Mouse (Mus musculus): Measurements from ENCODE around the gene Cdh3. TPM values are rescaled to one million over a fixed set of nuclear protein-coding genes. Genes with fewer than 3 reads are reported as not detected.
A peak's percentile ranks its signal among the peaks of the same experiment; 100 is the strongest.

The Cdh3 gene
- 0.68 and 0.74 TPM in 2 replicates for total RNA-seq (2021)
- long read RNA-seq, experiment 1 = 0 reads
- long read RNA-seq, experiment 2 = 0 reads

DNA sequence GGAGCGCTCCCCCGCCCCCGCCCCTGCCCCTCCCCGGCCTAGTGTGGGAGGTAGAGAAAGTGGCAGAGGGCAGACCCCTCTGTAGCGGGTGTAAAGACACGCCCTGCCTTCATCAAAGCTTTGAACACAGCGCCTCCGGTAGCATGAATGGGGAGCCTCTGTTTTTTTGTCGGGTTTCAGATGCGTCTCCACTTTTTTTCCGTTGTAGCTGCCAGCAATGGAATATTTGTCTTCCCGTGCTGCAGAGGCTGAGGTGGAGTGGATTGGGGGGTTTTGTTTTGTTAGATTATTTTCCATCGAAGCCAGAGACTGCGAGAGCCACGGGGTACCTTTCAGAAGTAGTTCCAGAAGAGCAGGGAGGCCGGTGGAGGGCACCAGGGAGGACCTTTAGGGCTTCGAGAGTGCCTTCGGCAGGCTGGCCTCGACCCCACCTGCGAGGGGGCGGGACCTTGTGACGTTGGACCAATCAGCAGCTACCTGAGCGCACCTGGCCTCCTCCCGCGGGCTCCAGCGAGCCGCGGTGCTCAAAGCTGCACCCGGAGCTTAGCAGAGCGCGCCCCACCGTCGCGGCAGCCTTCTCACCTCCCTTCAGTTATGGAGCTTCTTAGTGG is at the start of gene Cdh3:
Gene Cdh3, plus strand, starts transcription at position 527 of the 611 bp plus-strand sequence.
- DNase-seq = peak; percentile 19

- no peak for DNase-seq
Measured at GRCm38 (mm10) chr8:106462131-106462530, 48.6 kb upstream of the Cdh3 start.

DNA sequence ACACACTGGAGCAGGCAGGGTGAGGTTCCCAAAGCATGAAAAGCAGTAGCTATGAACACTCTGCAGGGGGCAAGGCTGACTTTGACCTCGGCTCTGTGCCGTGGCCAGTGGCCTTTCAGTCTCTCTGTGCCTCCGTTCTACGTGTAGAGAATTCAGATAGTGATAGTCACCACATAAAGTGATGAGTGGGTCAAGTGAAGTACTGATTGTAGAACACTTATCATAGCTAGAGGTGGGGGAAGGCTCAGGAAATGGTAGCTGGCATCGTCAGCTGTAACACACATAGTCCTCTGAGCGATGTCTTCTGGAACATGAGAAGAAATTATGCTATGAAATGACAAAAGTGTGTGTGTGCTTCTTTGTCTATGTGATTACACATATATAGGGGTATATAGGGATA is 46.9 kb upstream of the Cdh3 start:
- no peak for DNase-seq

GRCm38 (mm10) chr8:106469485-106469884 is 41.2 kb upstream of the Cdh3 start:
- no peak for DNase-seq

GRCm38 (mm10) chr8:106474001-106474400 is 36.7 kb upstream of the Cdh3 start:
- DNase-seq = no peak

DNA sequence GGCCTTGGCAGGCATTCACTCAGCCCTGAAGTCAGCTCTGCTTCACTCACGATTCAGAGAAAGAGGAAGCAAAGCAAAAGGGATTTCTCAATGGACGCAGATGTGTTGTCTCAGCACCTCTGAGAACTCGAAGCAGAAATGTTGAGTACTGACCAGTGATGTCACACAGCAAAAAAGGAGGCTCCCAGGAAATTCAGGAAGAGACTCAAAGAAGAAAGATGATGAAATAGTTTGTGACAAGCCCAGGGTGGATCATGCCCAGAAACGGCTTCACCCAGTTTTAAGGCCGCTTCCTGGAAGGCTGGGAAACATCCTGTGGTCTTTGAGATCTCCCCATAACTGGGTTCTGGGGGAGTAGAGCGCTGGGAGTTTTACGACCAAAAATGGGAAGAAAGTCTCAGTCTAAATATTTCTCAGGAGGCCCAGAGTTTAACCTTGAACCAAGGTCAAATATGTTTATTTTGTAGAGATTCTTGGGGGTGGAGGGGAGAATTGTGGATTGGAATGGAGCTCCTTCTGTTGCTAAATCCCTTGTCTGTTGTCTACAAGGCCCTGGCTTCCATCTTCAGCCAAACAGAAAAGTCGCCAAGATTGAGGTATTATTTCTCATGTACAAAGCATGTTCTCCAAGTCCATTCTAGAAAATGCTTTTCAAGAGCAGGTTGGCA is 10.5 kb upstream of the Cdh3 start, which contains the start of gene 6030452D12Rik:
Gene 6030452D12Rik, plus strand, starts transcription at position 505 of the 668 bp plus-strand sequence.
- DNase-seq = no peak

- no peak for DNase-seq
Measured at GRCm38 (mm10) chr8:106504241-106504640, 6.5 kb upstream of the Cdh3 start.

- DNase-seq = no peak
Measured at GRCm38 (mm10) chr8:106505328-106505965, 5.2 kb upstream of the Cdh3 start.

DNA sequence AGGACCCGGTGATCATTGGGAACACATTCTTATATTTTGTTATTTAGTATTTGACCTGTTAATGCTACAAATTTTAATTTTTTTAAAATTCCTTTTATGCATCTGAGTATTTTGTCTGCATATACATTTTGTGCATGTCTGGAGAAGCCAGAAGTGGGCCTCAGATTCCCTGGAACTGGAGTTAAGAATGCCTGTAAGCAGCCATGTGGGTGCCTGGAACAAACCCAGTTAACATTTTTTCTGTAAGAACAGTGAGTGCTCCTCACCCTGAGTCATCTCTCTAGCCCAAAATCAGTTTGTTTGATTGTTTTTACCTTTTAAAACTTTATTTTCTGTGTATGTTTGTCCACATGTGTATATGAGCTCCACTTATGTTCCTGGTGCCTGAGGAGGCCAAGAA is 4.6 kb upstream of the Cdh3 start:
- no peak for DNase-seq

DNA sequence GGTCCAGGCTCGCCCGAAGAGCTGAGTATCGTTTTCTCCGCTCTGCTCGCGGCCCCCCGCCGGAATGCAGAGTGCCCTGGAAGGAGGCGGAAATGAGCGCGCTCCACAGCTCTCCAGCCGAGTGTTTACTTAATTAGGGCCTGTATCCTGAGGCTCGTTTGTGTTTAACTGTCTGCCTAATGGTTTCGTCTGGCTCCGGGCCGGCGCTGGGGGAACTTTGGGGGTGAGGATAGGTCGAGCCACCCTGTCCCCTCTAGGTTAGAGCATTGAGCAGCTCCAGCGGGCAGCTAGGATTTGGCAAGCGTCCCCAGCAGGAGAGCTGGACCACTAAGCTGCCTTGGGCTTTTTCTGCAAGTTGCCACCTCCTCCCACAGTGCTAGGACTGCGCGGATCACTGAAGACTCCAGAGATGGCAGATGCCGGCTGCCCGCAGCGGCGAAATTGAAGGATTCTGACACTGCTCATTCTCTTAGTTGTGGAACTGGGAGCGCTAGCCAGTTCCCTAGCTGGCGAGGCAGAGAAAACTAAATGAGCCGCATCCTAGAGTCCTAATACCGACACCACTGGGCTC is 2.8 kb upstream of the Cdh3 start:
- peak; percentile 38 for DNase-seq

DNA sequence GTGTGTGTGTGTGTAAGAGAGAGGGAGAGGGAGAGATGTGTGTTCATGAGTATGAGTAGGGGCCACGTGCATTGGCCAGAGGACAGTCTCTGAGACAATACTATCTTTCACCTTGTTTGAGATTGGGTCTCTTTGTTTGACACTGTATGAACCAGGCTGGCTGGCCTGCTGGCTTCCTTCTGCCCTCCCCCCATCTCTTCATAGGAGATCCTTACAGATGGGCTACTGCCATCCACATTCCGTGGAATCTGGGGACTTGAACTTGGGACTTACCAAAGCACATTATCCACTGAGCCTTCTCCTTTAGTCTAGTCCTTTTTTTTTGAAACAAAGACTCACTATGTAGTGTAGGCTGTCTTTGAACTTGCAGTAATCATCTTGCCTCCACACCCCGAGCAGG is 2.2 kb upstream of the Cdh3 start:
- no peak for DNase-seq

GRCm38 (mm10) chr8:106509079-106509780 is 1.5 kb upstream of the Cdh3 start:
- DNase-seq = no peak

DNA sequence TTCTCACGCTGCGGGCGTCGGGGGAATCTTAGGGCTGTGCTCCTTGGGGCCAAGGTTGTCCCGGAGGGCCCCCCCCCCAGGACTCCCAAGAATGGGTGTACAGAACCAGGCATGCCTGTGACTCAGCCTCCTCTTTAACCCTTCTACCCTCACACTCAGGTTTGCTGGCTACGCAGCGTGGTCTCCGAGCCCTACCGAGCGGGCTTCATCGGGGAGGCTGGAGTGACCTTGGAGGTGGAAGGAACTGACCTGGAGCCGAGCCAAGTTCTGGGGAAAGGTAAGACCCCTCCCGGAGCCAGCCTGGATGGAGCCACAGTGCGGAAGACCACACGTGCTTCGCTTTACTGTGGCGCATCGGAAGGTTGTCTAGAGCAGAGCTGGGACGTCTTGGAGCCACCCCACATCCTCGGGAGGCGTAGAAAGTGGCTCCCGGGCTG is 392 bp downstream of the Cdh3 start:
- DNase-seq = no peak

DNA sequence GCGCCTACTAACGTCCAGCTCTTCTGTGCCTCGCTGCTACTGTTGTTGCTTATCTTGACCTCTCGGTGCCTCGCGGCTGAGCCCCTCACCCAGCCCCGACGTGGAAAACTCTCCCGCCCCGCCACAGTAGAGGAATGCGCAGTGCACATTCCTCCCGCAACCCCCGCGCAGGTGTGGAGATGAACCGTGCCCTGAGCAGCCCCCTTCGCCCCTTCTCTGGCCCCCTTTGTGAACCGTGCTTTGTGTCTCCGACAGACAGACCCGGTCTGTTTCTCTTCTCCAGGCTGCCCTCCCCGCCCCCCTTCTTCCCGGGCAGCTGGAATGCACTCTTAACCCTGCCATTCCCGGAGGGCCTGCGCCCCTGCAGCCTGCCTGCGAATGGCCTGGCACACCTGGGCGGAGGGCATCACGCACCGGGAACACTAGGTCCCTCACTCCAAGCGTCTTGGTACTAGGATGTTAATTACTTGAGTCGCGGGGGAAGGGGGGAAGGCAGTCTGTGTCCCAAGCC is 895 bp downstream of the Cdh3 start:
- peak; percentile 39 for DNase-seq

GRCm38 (mm10) chr8:106512475-106513150 is 1.9 kb downstream of the Cdh3 start:
- DNase-seq = no peak

- no peak for DNase-seq
Measured at GRCm38 (mm10) chr8:106515946-106516479, 5.3 kb downstream of the Cdh3 start.

- no peak for DNase-seq
Measured at GRCm38 (mm10) chr8:106516581-106516980, 5.9 kb downstream of the Cdh3 start.

DNA sequence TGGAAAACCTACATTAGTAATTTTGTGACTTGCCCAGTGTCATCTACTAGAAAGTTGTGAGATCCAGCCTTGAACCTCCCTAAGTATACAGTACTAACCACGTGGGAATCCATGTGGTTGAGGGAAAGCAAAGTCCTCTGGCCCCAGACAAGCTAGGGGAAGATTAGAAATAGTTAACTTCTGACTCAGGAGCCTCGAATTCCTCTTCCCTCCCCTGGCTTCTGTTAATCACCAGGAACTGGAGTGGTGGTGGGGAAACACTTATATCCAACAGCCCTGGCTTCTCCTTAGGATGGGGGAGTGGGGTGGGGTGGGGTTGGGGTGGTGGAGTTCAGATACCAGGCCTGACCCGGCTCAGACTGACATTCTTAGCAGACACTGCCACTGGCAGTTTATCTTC is 8.1 kb downstream of the Cdh3 start:
- no peak for DNase-seq

DNA sequence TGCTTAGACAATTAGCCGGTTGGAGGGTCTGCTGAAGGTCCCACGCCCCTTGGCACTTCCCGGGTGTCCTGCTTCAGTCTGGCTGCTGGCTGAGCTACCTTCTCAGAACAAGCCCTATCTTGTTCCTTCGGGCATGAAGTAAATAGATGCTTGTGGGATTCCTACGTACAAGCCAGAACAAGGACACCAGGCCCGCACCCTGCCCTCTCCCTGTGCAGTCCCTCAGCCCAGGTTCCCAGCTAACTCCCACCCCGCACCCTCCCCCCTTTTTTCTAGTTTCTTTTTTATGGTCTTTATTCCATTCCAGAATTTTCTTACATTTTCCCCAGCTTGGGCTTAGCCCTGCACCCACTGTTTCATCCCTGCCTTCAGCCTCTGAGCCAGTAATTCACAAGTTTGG is 9.9 kb downstream of the Cdh3 start:
- DNase-seq = no peak

DNA sequence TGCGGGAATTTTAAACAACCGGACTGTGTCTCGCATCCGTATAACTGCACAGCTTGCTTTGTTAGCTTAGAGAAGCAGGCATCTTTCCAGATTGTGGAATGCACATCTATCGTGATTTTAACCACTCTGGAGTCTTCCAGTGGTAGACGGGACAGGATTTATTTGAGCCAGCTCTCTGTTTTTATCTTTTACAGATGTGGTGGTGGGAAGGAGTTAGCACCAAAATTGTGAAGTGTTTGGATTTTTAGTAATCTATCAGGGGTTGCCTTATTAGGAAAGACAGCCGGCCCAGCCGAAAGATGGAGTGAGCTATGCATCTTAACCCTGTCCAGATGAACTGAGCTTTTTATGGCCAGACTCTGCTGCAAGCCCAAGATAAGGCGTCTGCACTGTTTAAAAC is 11.2 kb downstream of the Cdh3 start:
- DNase-seq = no peak

DNA sequence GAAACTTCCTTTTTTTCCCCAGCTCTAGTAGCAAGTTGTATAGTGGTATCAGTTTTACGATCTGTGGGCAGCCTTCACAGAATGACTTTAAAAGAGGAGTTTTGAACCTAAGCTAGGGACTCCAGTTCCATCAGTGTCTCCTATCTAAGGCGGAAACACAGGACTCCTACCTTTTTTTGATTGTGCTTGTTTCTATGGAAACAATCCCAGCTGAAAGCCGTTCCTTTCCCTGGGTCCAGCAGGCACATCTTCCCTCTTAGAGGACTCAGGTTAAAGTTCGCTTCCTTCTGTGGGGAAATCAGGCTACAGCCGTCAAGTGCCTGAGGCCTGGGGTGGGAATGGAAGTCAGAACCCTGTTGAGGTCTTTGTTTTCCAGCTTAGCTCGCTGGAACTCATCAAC is 16.0 kb downstream of the Cdh3 start:
- no peak for DNase-seq
